Mouse (Mus musculus) erythroid progenitor cell, adult 5-6 weeks (primary cell): ENCODE measurements around the gene Disp3. TPM values are rescaled to one million over a fixed set of nuclear protein-coding genes. Genes with fewer than 3 reads are reported as not detected.

ENCODE experiments used
- ATAC-seq: replicated peaks from 2 replicates; pipeline ENCODE4 v1.8.0; 2016; ENCODE audit warnings: moderate number of reproducible peaks, mild to moderate bottlenecking, moderate TSS enrichment, inconsistent platforms; ENCODE audit not compliant: poor library complexity, low FRiP score, severe bottlenecking
- total RNA-seq, 2 experiments: library from RNA; stranded (forward) in 1 of 2; stranded (reverse) in 1 of 2; fragments of 150-400 nt in 1 of 2; fragments of 186-747, 209-891 nt in 1 of 2; gene quantifications; 2 replicates each; pipeline versions ENCODE4 v1.2.3 to v1.2.4; 2015 to 2017; ENCODE audit warnings: low replicate concordance in 2 of 2

The Disp3 gene
- not detected in 2 replicates for total RNA-seq (2015; ENCODE audit: low replicate concordance)
- total RNA-seq (2017; ENCODE audit: low replicate concordance), result not detected in 2 replicates

DNA sequence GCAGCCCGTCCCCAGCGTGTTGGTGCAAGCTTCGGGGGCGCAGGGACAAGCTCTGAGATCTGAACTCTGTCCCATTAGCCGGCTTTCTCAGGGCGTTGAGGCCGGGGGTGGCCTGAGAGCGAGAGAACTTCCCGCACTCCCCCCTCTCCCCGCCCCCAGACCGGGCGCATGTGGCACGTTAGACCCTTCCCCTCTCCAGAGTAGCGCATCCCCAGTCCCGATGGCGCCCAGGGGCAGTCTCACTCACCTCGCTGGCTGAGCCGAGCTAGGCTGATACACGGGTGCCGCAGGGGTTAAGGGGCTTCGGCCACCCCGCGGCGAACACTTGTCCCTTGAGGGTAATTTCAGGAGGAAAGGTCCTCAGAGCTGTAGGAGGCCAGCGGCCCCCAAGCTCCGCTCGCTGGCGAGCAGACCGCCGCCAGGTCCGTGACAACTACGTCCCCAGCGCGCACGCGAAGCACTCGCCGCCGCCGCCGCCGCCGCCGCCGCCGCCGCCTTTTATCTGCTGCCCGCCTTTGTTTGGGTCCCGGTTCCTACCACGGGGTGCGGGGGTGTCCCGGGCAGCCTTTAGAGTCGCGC lies at the start of gene Disp3:
TSS of gene Disp3 (minus strand) at position 490 of the 579 bp plus-strand sequence.
- no peak for ATAC-seq

- no peak for ATAC-seq
Measured at GRCm38 (mm10) chr4:148330269-148330668, 42.5 kb upstream of the Disp3 start.

GRCm38 (mm10) chr4:148329431-148329830 lies 41.7 kb upstream of the Disp3 start:
- ATAC-seq, result no peak

DNA sequence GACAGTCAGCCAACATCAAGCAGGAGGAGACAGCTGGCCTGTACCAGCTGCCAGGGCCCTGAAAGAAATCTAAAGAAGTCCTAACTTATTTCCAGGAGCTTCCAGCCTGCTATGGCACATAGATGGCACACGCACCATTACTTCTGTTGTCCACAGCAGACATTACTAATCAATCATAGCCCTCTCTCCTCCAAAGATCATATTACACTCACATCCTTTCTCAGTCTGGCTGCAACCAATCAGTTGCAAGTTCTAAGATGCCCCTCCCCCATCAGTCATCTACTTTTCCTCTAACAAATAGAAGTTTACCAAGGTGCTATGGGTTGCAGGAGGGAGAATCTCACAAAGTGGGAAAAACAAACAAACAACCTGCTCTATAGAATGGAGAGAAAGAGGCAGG lies 40.5 kb upstream of the Disp3 start:
- ATAC-seq, result no peak

- no peak for ATAC-seq
Measured at GRCm38 (mm10) chr4:148327266-148327997, 39.7 kb upstream of the Disp3 start.

- no peak for ATAC-seq
Measured at GRCm38 (mm10) chr4:148326791-148327190, 39.0 kb upstream of the Disp3 start.

- no peak for ATAC-seq
Measured at GRCm38 (mm10) chr4:148325951-148326350, 38.2 kb upstream of the Disp3 start.

DNA sequence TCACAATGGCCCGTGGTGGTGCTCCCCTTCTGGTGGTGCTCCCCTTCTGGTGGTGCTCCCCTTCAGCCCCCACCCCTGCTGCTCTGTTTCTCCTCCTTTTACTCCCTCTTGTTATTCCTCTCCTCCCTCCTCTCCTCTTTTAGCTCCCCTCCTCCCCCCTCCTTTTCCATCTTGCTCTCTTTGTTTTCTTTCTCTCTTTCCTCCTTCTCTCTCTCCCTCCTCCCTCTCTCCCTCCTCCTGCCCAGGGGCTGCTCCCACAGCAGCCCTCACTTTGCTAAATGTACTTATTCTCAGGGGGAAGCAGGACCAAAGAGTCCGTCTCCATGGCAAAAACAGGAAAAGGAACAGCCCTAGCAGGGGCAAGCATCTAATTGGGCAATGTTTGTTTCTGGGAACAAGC lies 37.3 kb upstream of the Disp3 start:
- no peak for ATAC-seq

DNA sequence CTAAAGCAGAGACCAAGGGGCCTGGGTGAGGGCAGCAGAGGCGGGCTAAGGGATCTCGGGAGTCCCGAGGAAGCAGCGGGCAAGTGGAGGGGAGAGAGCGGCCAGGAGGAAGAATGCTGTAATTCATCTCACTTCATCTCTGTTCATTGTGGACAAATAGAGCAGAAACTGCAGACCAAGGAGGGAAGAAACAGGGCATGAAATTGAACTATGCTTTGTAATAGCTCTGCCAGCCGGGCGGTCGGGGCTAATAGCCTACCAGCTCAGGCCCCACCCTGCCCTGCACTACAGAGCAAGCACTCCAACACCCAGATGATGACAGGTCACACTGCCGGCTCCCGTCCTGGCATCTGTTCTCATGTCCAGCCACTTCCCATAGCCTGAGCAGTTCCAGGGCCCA lies 34.4 kb upstream of the Disp3 start:
- ATAC-seq, result no peak

DNA sequence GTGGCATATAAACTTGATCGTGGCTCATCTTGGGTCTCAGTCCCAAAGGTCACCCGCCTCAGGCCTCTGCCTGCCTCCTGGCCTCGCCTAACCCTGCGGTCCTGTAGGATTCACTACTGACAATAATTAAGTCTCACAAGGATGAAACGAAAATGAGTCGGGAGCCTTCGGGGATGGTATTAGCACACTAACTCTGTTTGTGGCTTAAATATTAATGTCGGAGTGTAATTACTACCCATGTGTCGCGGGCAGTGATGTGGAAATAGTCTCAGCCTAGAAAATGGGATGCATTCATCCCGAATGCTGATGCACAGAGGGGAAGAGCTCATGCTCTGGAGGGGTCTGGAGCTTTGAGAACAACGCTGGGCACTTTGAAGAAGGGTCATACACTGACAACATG lies 31.6 kb upstream of the Disp3 start:
- no peak for ATAC-seq

- no peak for ATAC-seq
Measured at GRCm38 (mm10) chr4:148315377-148316175, 27.8 kb upstream of the Disp3 start.

- ATAC-seq, result no peak
Measured at GRCm38 (mm10) chr4:148314396-148314795, 26.6 kb upstream of the Disp3 start.

GRCm38 (mm10) chr4:148313601-148314000 lies 25.8 kb upstream of the Disp3 start:
- ATAC-seq, result no peak

GRCm38 (mm10) chr4:148312296-148313116 lies 24.7 kb upstream of the Disp3 start:
- no peak for ATAC-seq

- no peak for ATAC-seq
Measured at GRCm38 (mm10) chr4:148310845-148311244, 23.1 kb upstream of the Disp3 start.

DNA sequence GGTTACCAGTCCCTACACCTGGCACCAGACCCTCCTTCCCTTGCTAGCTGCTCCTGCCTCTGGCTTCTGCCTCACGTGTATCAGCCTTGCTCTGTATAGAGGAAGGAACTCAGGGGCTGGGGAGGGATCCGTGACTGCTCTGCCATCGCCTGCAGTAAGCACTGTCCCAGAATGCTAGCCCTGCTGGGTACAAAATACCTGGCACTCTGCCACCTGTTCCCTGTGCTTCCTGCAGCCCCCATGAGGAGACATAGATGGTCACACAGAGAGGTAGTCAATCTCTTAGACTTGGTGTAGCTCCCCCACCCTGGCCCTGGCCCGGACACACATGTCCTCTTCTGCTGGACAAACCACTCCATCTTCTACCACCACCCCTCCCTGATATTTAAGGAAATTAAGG lies 22.4 kb upstream of the Disp3 start:
- ATAC-seq, result no peak

DNA sequence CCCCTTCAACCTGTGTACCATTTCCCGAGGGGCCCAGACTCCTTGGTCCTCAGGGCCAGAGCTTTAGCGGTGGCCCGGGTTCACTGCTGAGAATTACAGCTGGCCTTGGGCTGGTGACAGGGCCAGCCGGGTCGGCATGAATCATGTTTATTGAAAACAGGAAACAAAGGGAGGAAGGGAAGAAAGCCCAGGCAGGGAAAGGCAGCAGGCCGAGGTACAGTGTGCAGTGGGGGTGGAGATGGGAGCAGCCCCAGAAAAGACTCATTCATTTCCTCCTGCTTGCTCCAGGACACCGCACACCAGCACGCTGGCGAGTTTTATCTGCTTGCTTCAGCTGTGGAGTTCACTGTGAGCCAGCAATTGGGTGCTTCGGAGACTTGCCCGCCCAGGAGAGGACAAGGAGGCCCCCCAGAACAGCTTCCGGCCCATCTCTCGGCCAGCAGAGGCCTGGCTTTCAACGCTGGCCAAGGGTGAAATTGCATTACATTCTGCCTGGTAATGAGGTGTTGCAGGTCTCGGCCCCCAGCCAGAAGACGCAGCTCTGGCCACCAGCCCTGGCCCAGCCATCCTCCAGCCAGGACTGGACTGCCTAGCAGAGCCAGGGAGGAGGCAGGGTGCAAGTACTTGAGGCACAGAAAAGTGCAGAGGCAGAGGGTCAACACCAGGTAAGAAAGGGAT lies 18.8 kb upstream of the Disp3 start:
- no peak for ATAC-seq

- ATAC-seq, result no peak
Measured at GRCm38 (mm10) chr4:148298720-148299119, 11.0 kb upstream of the Disp3 start.

DNA sequence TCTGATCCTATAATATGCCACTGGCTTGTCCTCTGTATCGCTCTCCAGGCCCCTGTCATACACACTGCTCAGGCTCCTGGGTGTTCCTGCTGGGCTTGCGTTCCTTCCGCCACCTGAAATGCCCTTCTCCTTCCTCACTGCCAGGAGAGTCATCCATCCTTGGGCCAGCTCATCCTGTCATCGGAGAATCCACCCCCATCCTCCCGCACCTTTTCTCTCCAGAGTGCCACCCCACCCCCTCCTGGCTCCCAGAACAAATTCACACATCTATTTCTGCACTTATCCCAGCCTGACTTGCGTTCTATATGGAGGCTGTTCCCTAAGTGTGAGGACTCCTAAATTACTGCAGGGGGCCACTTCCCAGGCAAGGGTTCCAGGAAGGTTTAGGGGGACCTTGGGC lies 9.9 kb upstream of the Disp3 start:
- no peak for ATAC-seq
